Mouse (Mus musculus) ovary, postnatal 36 days (tissue): Measurements from ENCODE around the gene Cdnf.

Source experiments
- DNase-seq: peaks from one replicate; pipeline ENCODE4 v3.0.0; 2022; ENCODE audit warnings: low spot score, mixed read lengths

Cdnf gene

DNA sequence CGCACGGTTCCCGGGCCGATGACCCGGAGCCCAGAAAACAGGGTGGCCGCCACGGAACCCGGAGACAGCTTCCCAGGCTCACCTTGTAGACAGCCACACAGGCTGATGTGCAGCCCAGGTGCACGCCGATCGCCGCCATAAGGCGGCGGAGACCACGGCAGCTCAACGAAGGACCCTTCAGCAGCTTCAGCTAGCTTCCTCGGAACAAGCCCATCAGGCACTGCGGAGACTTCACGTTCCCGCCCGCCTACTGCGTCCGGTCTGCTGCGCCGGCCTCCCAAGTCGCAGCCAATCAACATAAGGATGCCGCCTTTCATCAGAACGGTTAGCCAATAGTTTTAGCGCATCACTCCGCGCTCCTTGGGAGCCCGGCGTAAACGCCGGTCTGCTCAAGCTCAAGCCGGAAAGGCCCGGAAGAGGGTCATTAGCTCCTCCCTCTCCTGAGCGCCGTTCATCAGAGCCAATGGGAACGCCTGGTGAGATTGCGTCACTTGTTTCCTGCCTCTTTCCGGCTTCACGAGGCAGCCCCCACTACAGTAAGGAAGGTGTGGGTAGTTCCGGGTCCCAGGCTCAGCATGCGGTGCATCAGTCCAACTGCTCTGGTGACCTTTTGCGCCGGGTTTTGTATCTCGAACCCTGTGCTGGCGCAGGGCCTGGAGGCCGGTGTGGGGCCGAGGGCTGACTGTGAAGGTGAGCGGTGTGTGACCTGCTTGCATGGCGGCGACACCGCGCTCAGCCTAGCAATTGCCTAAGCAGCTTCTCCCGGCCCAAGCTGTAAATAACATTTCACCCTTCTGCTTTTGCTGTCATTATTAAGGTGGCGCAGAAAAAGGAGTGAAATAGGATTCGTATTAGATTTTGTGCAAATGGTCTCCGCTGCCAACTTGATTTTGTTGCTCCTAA, at the start of gene Cdnf, which contains the start of the genes Gm45902 and Hspa14:
Cdnf (plus strand) TSS at position 479 of the 903 bp plus-strand sequence.
Gm45902 (minus strand) TSS at position 239 of the 903 bp plus-strand sequence.
Hspa14 (minus strand) TSS at position 263 of the 903 bp plus-strand sequence.
- DNase-seq: peak; percentile 91

DNA sequence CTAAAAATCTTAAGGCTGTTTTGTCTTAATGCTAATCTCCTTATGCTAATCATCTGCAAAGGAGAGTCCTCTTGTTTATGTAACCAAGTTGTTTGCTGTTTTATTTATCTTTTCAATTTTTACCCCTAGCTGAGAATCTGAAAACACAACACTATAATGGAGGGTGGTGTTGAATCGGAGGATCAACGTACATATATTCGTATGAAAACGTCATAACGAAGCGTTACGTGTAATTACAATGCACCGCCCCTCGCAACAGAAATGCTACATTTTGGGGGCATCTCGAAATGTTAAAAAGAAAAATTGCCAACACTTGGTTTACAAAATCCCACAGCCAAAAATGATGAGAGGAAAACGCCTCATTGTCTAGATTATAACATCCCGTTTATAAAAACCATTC, 38.9 kb upstream of the Cdnf start:
- DNase-seq: no peak

DNA sequence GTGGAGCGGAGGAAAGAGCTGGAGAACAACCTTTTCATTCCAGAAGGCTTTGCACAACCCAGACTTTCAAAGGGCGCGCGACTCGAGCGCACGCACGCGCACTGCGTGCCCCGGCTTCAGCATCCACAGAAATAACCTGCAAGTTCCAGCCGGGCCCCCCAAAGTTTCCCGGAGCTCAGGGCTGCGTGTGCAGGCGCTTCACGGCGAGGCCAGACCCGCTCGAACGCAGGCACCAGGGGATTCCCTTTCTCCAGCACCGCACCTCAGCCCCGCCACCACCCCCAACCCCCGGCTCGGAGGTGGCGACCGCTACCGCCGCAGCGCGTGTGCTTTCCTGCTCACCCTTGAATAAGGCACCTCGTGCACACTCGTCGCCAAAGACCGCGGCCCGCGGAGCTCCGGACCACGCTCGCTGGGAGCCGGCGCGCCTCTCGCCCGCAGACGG, 38.4 kb upstream of the Cdnf start:
- DNase-seq: peak; percentile 59

DNA sequence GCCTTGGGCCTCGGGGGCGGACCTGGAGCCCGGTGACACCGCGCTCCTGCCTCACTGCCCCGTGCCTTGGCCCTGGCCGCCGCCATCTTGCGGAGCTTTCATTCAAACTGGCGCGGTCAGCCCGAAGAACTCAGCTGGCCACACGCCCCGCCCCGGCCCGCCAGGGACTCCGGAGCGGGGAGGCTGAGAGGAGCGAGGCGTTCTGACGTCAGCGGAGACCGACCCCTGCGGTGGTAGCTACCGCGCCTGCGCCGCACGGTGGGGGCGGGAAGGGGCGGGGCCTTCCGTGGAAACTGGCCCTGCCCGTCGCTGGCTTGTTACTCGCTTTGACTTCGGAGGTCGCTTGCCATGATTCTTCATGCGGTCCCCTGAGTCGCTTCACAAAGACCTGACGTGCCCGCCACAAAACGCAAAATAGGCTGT, 38.0 kb upstream of the Cdnf start, which contains the start of gene Suv39h2:
Suv39h2 (minus strand) TSS at position 171 of the 423 bp plus-strand sequence.
- peak; percentile 99 for DNase-seq

DNA sequence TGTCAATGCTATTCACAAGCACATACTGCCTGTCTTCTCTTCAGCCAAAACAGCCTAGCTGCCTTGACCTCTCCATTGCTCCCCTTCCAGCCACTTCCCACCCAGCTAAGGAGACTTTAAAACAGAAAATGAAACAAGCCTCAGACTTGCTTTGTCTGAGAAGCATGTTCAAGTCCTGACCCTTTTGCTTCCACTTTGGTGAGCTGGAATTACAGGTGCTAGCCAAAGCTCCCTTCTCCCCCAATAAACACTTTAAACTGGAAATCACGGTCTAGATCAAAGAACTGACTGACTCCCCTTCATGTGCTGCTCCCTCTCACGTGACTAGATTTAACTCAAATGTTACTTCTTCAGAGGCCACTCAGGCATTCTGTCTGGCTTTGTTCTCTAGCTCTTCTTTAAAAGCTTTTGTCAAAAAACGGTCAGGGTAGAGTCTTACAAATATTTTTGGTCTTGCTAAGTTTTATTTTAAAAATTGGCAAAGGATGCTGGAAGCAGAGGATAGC, 37.0 kb upstream of the Cdnf start:
- DNase-seq: no peak

DNA sequence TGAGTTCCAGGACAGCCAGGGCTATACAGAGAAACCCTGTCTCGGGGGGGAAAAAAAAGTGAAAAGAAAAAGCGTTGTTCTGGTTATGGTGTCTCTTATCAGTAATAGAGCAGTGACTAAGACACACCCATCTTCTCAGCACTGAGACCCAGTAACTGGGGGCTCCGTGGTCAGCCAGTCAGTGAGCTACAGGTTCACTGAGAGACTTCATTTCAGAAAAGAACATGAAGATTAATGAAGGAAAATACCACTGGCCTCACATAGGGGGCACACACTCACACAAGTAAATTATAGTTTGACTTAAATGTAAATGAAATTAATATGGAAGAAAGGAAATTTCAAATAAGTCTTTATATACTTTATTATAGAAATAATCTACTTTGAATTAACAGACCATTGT, 32.6 kb upstream of the Cdnf start:
- DNase-seq: no peak

DNA sequence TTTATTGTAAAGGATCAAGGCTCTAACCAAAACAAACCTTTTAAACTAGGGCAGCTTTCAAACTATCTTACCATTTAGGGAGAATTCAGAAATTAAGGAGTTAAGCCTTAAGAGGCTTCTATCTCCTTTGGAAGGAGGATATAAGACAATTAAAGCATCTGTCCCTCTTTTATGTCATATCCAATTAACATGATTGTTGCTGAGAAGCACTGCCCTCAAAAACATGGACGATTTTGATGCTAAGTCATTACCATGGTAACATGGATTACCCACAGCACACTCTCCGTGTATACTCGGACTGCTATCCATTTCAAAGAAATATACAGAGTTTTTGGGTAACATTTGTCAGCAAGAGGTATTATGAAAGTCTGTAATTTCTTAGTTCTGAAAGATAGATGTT, 23.0 kb upstream of the Cdnf start:
- DNase-seq: no peak

DNA sequence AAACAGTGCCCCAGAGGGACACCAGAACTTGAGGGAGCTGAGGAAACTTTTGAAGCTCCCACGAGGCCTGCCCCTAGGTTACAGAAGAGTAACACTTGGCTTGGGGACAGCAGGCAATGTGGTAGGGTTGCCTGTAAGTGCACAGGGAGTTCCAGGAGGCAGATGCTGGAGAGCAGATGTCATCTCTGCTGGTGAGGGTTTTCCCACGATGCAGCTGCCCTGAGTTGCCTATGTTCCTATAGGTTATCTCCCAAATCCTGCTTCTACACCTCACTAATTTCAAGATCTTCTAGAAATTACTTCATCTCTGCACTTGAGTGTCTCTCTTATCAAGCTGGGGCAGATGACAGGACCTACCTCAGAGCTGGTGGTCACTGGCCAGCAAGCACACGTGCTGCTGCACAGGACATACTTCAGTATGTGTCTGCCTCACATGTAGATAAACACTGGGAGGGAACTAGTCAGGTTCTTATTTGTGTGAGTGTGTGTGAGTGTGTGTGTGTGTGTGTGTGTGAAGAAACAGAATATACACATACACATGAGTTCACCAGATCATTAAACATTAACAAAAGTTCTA, 18.9 kb upstream of the Cdnf start:
- no peak for DNase-seq

DNA sequence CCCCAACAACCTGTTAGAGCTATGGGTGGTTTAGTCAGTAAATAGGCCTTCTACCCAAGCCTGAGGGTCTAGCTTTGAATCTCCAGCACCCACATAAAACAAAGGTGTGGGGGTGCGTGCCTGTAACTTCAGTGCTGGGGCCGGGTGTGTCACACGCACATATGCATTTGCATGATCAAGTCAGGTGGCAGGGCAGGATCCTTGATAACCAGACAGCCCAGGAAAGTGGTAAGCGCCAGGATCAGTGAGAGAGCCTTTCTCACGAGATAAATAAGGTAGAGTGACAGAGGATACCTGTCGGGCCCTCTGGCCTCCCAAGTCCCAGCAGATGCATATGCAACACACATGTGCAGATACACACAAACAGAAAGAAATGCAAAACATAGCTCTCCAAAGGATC, 13.3 kb upstream of the Cdnf start:
- no peak for DNase-seq

DNA sequence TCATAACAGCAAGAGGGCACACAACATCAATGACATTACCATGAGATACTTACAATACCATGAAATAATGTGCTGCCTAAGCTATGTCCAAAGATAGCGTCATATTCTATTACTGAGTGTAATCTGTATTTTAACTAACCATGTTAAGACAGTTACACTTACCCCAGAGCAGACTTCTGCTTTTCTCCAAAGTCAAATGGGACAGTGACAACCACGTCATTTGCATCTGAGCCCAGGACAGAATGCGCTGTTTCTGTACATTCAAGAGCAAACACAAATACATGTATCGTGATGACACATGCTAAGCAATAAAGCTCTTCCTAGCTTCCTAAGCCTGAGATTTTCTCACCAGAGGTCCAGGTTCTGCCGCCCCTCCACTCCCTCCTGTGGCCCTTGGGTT, 11.9 kb upstream of the Cdnf start:
- DNase-seq: no peak

DNA sequence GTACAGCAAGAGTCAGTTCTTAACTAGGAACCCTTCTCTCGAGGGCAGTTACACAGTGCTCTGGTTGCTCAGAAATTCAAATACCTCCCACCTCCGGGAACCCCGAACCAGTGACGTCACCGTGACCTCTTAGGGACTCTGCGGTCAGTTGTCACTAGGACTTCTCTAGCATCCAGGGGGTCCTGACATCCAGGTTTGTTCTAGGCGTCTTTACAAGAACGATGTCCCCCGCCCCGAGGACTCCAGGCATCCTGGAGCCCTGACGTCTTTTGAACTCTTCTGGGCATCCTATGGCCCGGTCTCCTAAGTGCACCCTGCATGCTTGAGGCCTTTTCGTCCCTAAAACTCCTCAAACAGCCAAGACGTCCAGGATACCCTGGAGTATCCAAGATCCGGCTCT, 754 bp upstream of the Cdnf start:
- no peak for DNase-seq

DNA sequence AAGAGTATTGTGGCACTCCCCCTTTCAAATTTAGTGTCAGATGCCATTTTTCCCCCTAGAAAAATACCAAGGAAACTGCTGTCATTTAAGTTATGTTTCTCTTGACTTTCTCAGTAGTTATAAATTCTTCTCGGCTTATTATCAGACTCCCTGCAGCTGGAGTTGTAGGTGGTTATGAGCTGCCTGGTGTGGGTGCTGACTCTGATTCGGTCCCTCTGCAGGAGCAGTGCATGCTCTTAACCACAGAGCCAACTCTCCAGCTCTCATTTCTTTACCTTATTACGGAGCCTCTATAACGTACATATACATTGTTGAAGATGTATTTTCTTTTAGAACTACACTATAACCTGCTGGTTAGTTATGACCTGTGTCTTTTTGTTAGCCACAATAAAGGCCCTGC, 9.7 kb downstream of the Cdnf start:
- no peak for DNase-seq

DNA sequence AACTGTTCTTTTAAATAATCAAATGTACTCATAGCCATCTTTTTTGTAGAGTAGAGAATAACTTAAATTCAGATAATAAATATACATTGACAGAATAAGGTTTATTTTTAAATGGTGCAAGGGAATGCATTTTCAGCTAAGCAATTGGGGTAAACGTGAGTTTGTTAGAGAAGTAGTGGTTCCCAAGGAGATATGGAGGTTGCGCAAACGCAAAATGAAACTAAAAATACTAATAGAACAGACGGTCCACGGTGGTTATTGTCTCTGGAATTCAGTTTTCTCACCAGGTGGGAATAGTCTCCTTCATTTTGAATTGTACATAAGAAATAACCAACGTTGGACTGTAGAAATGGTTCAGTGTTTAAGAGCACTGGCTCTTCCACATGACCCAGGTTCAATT, 13.5 kb downstream of the Cdnf start:
- no peak for DNase-seq

DNA sequence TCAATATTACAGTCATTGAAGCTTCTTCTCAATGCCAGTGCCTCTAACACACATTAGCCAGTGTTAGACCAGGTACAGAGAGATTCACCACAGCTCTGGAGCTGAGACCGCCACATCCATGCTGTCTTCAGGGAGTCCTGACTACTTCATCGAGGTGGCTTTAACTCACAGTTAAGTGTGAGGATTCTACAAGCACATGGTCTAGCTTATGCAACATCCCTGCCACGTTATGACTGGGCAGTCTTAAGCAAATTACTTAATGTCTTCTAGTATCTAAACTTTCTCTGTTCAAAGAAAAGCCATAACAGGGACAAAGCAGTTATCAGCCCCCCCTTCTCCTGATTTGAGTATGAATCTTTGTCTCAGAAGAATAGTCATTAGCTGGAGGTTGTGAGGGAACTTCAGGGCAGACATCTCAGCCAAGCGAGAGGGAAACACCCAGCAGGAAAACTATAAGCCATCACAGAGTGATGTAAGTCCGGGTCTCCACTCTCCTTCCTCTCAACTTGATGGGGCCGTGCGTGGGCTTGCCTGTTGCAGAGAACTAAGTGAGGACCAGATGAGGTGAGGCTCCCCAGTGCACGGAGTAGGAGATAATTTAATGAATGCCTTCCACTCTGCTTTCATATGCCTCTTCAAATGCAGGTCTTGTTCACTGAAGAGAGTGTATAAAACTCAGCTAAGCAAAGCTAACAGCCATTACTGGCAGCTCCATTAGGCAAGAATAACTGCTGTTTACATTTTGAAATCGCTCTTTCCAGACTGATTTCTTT, 28.7 kb downstream of the Cdnf start:
- DNase-seq: no peak

DNA sequence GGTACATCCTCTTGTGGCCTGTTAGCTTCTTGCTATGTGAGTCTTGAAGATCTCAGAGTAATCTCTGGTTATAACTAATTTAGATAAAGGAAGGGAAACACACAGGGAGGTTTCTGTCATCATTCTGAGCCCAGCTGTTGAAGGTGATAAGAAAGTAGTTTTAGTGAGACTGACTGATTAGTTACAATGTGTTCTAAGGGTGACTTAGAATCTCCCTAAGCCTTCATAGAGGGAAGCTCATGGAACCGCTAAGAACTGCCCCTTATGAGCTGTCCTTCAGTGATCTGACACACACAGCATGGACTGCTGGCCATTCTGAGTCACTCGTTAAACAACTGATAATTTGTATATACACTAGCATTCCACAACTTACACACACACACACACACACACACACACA, 33.2 kb downstream of the Cdnf start:
- no peak for DNase-seq

DNA sequence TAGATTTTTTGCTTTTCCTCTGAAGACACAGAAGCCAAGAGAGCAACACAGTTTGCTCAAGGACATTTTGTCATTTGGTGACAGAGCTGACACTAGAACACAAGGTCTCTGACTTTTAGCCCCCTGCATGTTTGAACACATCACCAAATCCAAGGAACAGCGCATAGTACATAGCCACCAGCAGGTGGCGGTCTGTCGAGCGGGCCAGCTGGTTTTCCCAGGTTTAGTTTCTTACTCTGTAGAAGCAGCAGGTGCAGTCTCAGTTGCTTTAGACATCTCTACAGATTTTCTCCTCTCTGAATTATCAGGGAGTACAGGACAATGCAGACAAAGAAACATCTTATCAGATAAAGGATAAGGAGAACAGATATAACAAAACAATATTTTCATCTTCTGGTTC, 33.8 kb downstream of the Cdnf start:
- DNase-seq: peak; percentile 41

DNA sequence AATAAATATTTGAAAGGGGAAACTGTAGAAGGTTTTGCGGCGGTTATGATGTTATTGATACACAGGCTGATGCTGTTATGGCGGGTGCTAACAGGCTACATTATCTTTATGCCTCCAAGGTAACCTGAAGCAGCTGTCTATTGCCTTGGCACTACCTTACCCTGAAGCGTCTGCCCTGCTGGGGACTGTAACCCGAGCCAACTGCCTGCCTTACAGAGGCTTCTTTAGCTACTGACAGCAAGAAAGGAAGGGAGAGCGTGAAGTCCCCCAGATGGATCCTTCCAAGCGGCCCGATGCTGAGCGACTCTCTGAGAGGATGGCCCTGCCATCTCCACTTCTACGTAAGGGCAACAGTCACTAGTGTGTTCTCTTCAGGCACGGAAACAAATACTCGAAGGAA, 57.4 kb downstream of the Cdnf start, which contains the start of gene Fam107b:
Fam107b (plus strand) TSS at position 303 of the 400 bp plus-strand sequence.
- DNase-seq: no peak

DNA sequence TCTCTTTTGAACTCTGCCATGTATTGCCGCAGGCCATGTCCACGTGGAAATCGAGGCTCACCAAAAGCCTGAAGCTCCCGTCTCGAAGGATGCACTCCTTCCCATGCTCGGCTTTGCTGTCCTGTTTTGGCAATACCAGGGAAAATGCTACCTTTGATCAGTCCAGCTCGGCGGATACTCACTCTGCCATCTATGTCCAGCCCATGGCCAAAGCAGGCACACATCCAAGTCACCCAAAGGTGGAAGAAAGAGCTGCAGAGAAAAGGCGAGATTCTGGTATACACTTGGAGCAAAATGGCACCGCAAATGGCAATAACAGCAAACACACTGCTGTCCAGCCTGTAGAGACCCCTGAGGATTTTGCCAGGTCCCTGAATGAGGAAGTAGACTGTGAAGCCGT, 57.8 kb downstream of the Cdnf start:
- no peak for DNase-seq

DNA sequence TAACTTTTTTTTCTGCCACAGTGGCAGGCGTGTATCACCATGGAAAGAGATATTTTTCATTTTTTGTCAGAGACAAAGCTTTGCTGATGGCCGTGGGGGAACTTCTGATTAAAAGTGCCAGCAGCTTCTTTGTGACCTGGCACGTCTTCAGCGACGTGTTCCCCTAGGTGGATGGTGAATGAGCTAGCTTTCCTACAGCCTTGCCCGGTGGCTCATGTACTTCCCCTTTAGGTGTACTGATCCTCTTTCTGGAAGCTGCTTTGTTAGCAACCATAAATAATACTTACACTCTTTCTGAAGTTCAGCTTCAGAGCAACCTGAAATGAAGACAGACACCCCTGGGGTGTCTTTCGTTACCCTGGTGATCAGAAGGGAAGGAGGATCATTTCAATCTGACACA, 61.1 kb downstream of the Cdnf start:
- no peak for DNase-seq

DNA sequence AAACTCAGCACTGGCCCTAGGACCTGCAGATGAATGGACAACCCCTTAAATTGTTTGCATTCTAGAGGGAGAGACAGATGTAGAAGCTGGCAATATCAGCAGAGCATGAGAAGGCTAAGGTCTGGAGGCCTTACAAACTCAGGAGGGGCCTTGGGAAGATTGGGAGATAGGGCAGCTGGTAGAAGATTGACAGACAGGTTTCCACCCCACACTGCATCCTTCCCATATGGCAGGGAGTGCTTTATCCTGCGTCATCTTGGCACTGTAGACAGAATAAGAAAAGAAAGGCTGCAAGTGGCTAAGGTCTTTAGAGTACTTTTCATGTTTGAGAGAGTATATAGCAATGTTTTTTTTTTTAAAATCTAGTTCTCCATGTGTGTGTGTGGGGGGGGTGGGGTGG, 62.3 kb downstream of the Cdnf start:
- DNase-seq: no peak
